Mouse (Mus musculus) cerebellum, adult 2 months (tissue): ENCODE measurements around the gene Cfd.

Source experiments
- CTCF ChIP-seq: fragments of 200-500 bp; IDR thresholded peaks from 2 replicates; pipeline ENCODE4 v1.5.1; 2011; ENCODE audit warnings: low read depth, mild to moderate bottlenecking, control low read depth, low read length, moderate library complexity, borderline replicate concordance; ENCODE audit not compliant: insufficient read depth
- POLR2A ChIP-seq: fragments of 200-500 bp; IDR thresholded peaks from 2 replicates; pipeline ENCODE4 v1.6.1; 2011; ENCODE audit warnings: low read length, control low read depth, borderline replicate concordance; ENCODE audit not compliant: insufficient read depth

- TF ChIP-seq CTCF (no peak), POLR2A (no peak)
Observed at GRCm38 (mm10) chr10:79914131-79914947, 23.7 kb downstream of the Cfd start.
